Mouse (Mus musculus) bone marrow, adult 2 months (tissue): ENCODE results near the gene A830031A19Rik.

Experiments
- CTCF ChIP-seq: fragments of 200-500 bp; IDR thresholded peaks from 2 replicates; pipeline ENCODE4 v1.5.1; 2011; ENCODE audit warnings: low read length, control low read depth; ENCODE audit not compliant: control insufficient read depth, insufficient read depth
- POLR2A ChIP-seq: fragments of 200-500 bp; IDR thresholded peaks from 2 replicates; pipeline ENCODE4 v1.6.1; 2011; ENCODE audit warnings: low read depth, mild to moderate bottlenecking, control low read depth, low read length, borderline replicate concordance; ENCODE audit not compliant: control insufficient read depth

DNA sequence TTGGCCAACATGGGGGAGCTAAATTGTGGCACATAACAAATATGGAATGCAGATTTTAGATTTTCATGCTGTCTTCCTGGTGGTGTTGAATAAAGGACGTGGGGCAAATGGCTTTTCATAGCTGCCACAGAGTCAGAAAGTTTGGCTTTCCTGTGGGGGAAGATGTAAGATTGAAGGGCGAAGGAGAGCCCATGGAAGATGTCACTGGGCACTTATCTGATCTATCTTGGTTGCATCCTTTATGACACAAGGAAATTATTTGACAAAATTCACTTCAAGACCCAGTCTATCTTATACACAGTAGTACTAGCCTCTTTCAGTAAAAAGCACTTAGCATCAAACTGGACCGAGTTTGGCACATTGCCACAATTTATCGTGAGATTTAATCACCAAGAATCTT lies 15.6 kb upstream of the A830031A19Rik start:
- TF ChIP-seq POLR2A (no peak), CTCF (no peak)
